Mouse (Mus musculus) small intestine, adult 2 months (tissue): ENCODE measurements around the gene Lyg1. TPM values are rescaled to one million over a fixed set of nuclear protein-coding genes. Genes with fewer than 3 reads are reported as not detected.

ENCODE experiments used
- H3K27ac ChIP-seq: fragments of 200-500 bp; 2 replicates; pipeline ENCODE4 v1.5.1; 2012; ENCODE audit warnings: low read depth, low read length, control low read depth, inconsistent platforms; ENCODE audit not compliant: insufficient read depth
- H3K27me3 ChIP-seq: fragments of 200-500 bp; 2 replicates; pipeline ENCODE4 v1.6.1; 2012; ENCODE audit warnings: mild to moderate bottlenecking, moderate library complexity, low read length, inconsistent platforms; ENCODE audit not compliant: control insufficient read depth, insufficient read depth
- H3K36me3 ChIP-seq: fragments of 200-500 bp; 2 replicates; pipeline ENCODE4 v1.6.1; 2012; ENCODE audit warnings: mild to moderate bottlenecking, low read length, control low read depth, inconsistent platforms; ENCODE audit not compliant: control insufficient read depth, insufficient read depth
- H3K4me1 ChIP-seq: fragments of 200-500 bp; 2 replicates; pipeline ENCODE4 v1.6.1; 2012; ENCODE audit warnings: low read length, inconsistent platforms, mixed read lengths; ENCODE audit not compliant: control insufficient read depth, insufficient read depth, insufficient read length
- H3K4me3 ChIP-seq: fragments of 200-500 bp; 2 replicates; pipeline ENCODE4 v1.5.1; 2012; ENCODE audit warnings: low read depth, mild to moderate bottlenecking, control low read depth, inconsistent platforms, low read length, moderate library complexity
- CTCF ChIP-seq: fragments of 200-500 bp; IDR thresholded peaks from 2 replicates; pipeline ENCODE4 v1.5.1; 2012; ENCODE audit warnings: low read depth, mild to moderate bottlenecking, control low read depth, inconsistent platforms, low read length, moderate library complexity, mixed read lengths; ENCODE audit not compliant: insufficient replicate concordance, insufficient read length; ENCODE audit errors: extremely low read depth
- POLR2A ChIP-seq: fragments of 200-500 bp; IDR thresholded peaks from 2 replicates; pipeline ENCODE4 v1.6.1; 2012; ENCODE audit warnings: low read depth, mild to moderate bottlenecking, control low read depth, inconsistent platforms, low read length, moderate library complexity
- WGBS: fragments of 180-500 bp; shearing (Covaris S2); methylation state at CpG from one replicate; pipeline ENCODE4 v1.1.7; 2018; 5-methylcytosine and 5-hydroxymethylcytosine counted together
- polyA plus RNA-seq: library from polyadenylated mRNA; depleted of rRNA; stranded (reverse); fragments of >200 nt; gene quantifications from 2 replicates; pipeline ENCODE4 v1.2.3, GENCODE M21; 2012

Gene Lyg1
- polyA plus RNA-seq, 1 experiment, result not detected

- H3K4me1 ChIP-seq, result no peaks in the 10 kb centered on the region
- WGBS, result 48% methylated on average over 4 of the region's 4 CpGs
- TF ChIP-seq POLR2A (no peak), CTCF (no peak)
Observed at GRCm38 (mm10) chr1:37971520-37971919, 14.0 kb upstream of the Lyg1 start.

GRCm38 (mm10) chr1:37968746-37969145 is 11.2 kb upstream of the Lyg1 start:
- H3K27ac ChIP-seq, result no peak overlapping the region
- H3K4me3 ChIP-seq, result no peak overlapping the region
- H3K36me3 ChIP-seq, result no peaks in the 10 kb centered on the region
- H3K27me3 ChIP-seq, result no peaks in the 10 kb centered on the region
- H3K4me1 ChIP-seq, result no peaks in the 10 kb centered on the region
- WGBS, result 55% methylated on average over 6 of the region's 6 CpGs
- no peak for TF ChIP-seq POLR2A
- no peak for TF ChIP-seq CTCF

More at GRCm38 (mm10) chr1:37971520-37971919, 14.0 kb upstream of the Lyg1 start:
- Histone ChIP-seq H3K27me3 (no peaks in the 10 kb centered on the region), H3K36me3 (no peaks in the 10 kb centered on the region), H3K4me3 (no peak overlapping the region), H3K27ac (no peak overlapping the region)

GRCm38 (mm10) chr1:37965571-37965970 is 8.0 kb upstream of the Lyg1 start:
- Histone ChIP-seq H3K4me1 (no peaks in the 10 kb centered on the region), H3K4me3 (no peak overlapping the region), H3K27ac (no peak overlapping the region), H3K36me3 (no peaks in the 10 kb centered on the region), H3K27me3 (no peaks in the 10 kb centered on the region)
- TF ChIP-seq POLR2A (no peak), CTCF (no peak)
- 69% methylated on average over 10 of the region's 10 CpGs for WGBS

GRCm38 (mm10) chr1:37959486-37959885 is 1.9 kb upstream of the Lyg1 start:
- Histone ChIP-seq H3K27me3 (no peaks in the 10 kb centered on the region), H3K4me1 (no peaks in the 10 kb centered on the region), H3K4me3 (no peak overlapping the region), H3K36me3 (no peaks in the 10 kb centered on the region), H3K27ac (no peak overlapping the region)
- WGBS, result 78% methylated on average over 5 of the region's 5 CpGs
- TF ChIP-seq POLR2A (no peak), CTCF (no peak)

- Histone ChIP-seq H3K4me1 (peaks cover 2% of the 10 kb centered on the region; the same call in 1 of the 2 replicates), H3K27ac (no peak overlapping the region), H3K27me3 (no peaks in the 10 kb centered on the region), H3K36me3 (no peaks in the 10 kb centered on the region), H3K4me3 (no peak overlapping the region)
- TF ChIP-seq POLR2A (no peak), CTCF (no peak)
- WGBS, result 67% methylated on average over 2 of the region's 2 CpGs
Observed at GRCm38 (mm10) chr1:37958516-37958915, 957 bp upstream of the Lyg1 start.

GRCm38 (mm10) chr1:37956690-37957431 is 698 bp downstream of the Lyg1 start:
- Histone ChIP-seq H3K27me3 (no peaks in the 10 kb centered on the region), H3K4me3 (no peak overlapping the region), H3K36me3 (no peaks in the 10 kb centered on the region), H3K4me1 (peaks cover 2% of the 10 kb centered on the region; the same call in 1 of the 2 replicates), H3K27ac (no peak overlapping the region)
- TF ChIP-seq CTCF, result no peak
- TF ChIP-seq POLR2A, result no peak
- 11% methylated on average over 3 of the region's 3 CpGs for WGBS

GRCm38 (mm10) chr1:37955251-37955650 is 2.3 kb downstream of the Lyg1 start:
- TF ChIP-seq POLR2A (no peak), CTCF (no peak)
- H3K4me1 ChIP-seq, result peaks cover 2% of the 10 kb centered on the region; the same call in 1 of the 2 replicates

More at GRCm38 (mm10) chr1:37955251-37955650, 2.3 kb downstream of the Lyg1 start:
- Histone ChIP-seq H3K4me3 (no peak overlapping the region), H3K27ac (no peak overlapping the region), H3K27me3 (no peaks in the 10 kb centered on the region), H3K36me3 (no peaks in the 10 kb centered on the region)
- 96% methylated on average over 2 of the region's 2 CpGs for WGBS
